Mouse (Mus musculus) MEL (cell line): ENCODE measurements around the gene Hgd.
A peak's percentile ranks its signal among the peaks of the same experiment; 100 is the strongest.

ENCODE experiments used
- EP300 ChIP-seq, 2 experiments: IDR thresholded peaks; 2 replicates each; pipeline ENCODE4 v1.6.1; 2011; ENCODE audit warnings: improper control_type of control experiment in 2 of 2, low read length in 2 of 2, low read depth in 1 of 2, mild to moderate bottlenecking in 1 of 2
- MAFK ChIP-seq: IDR thresholded peaks from 2 replicates; pipeline ENCODE4 v1.6.1; 2011; ENCODE audit warnings: low read depth, mild to moderate bottlenecking, low read length, improper control_type of control experiment, borderline replicate concordance
- RAD21 ChIP-seq: IDR thresholded peaks from 2 replicates; pipeline ENCODE4 v1.6.1; 2011; ENCODE audit warnings: mild to moderate bottlenecking, low read depth, low read length, improper control_type of control experiment

GRCm38 (mm10) chr16:37665394-37665935 lies 85.5 kb downstream of the Hgd start:
- TF ChIP-seq MAFK (peak; percentile 33; the same call in 1 of the 2 replicates), RAD21 (no peak), EP300 (IDR thresholded peaks at IDR 0.05; ENCODE audit: low read depth in 1 of 2, low read length in 2 of 2) (no peak)
